24 mouse cellular contexts compared by ENCODE assay signal in the genomic region with DNA sequence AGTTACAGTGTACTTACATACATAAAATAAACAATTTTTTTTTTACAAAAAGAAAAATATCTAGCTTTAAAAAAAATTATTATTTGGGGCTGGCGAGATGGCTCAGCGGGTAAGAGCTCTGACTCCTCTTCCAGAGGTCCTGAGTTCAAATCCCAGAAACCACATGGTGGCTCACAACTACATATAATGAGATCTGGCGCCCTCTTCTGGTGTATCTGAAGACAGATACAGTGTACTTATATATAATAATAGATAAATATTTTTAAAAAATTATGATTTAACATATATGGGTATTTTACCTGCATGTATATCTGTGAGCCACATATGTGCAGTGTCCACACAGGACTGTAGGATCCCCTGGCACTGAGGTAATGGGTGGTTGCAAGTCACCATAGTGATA. TPM values are rescaled to one million over a fixed set of nuclear protein-coding genes. Genes with fewer than 3 reads are reported as not detected.
DNase-seq lines count a peak whose midpoint lies in the region; ATAC-seq and TF ChIP-seq lines count a peak whose summit lies in the region.
"Had no signal": no experiment of that assay in that cellular context is flagged by ENCODE, and none has a peak within 500 bp of the region (broad histone marks: within the 10 kb centered on the region; RNA-seq: fewer than 3 reads in every experiment).

No protein-coding gene starts in this region.

- H3K4me3 ChIP-seq in gastrocnemius, adult 2 months = no peak overlapping the region
- H3K4me3 ChIP-seq in left cerebral cortex, adult 2 months = no peak overlapping the region
- no peak overlapping the region for H3K4me3 ChIP-seq in midbrain, postnatal 0 days (ENCODE audit: low read depth, low read length)
- no peak overlapping the region for H3K4me3 ChIP-seq in midbrain, embryonic 14.5 days (replicated peaks; ENCODE audit: low read depth, low read length)
- H3K4me3 ChIP-seq: embryonic facial prominence, embryonic 12.5 days; erythroblast, embryonic 14.5 days; forebrain, embryonic 15.5 days; heart, embryonic 12.5 days; hindbrain, embryonic 13.5 days; liver, embryonic 13.5 days; neural tube, embryonic 13.5 days had no signal

- no peak for DNase-seq in gastrocnemius, adult 2 months
- DNase-seq in gastrocnemius, postnatal 14 days = no peak
- no peak for DNase-seq in left cerebral cortex, adult 2 months (ENCODE audit: extremely low spot score in 1 of 2, low spot score in 2 of 2)
- no peak for DNase-seq in left cerebral cortex, postnatal 25 days (ENCODE audit: low spot score in 2 of 2)
- DNase-seq in midbrain, postnatal 0 days (ENCODE audit: low spot score) = no peak
- no peak for DNase-seq in midbrain, embryonic 14.5 days
- DNase-seq in splenic B cell, adult 2 months (ENCODE audit: low read depth, low spot score) = peak; percentile 68
- no peak for DNase-seq in cerebellum, adult 9-11 months
- DNase-seq: adrenal gland, adult 2 months; cerebellum, adult 9-10 months; heart, postnatal 14 days; liver, embryonic 13.5 days had no signal

- no peaks in the 10 kb centered on the region for H3K9me3 ChIP-seq in midbrain, postnatal 0 days (ENCODE audit: low read length)
- no peaks in the 10 kb centered on the region for H3K9me3 ChIP-seq in midbrain, embryonic 14.5 days (ENCODE audit: control insufficient read depth, low read length)
- H3K9me3 ChIP-seq: embryonic facial prominence, embryonic 12.5 days; forebrain, embryonic 15.5 days; heart, embryonic 12.5 days; hindbrain, embryonic 13.5 days; liver, embryonic 13.5 days; neural tube, embryonic 13.5 days had no signal

- 83% methylated on average over 3 of the region's 3 CpGs for WGBS in midbrain, postnatal 0 days
- WGBS in midbrain, embryonic 14.5 days = 88% methylated on average over 3 of the region's 3 CpGs

- TF ChIP-seq CTCF in gastrocnemius, adult 2 months (IDR thresholded peaks at IDR 0.05) = peak; percentile 46
- peak; percentile 46 for TF ChIP-seq CTCF in left cerebral cortex, adult 2 months (IDR thresholded peaks at IDR 0.05)
- TF ChIP-seq CTCF in midbrain, postnatal 0 days (IDR thresholded peaks at IDR 0.05) = peak; percentile 25

- no peak overlapping the region for H3K9ac ChIP-seq in midbrain, postnatal 0 days (replicated peaks; ENCODE audit: low read length, poor library complexity, severe bottlenecking)
- H3K9ac ChIP-seq in midbrain, embryonic 14.5 days (replicated peaks; ENCODE audit: low read length) = no peak overlapping the region
- H3K9ac ChIP-seq: embryonic facial prominence, embryonic 12.5 days; forebrain, embryonic 15.5 days; heart, embryonic 12.5 days; hindbrain, embryonic 13.5 days; liver, embryonic 13.5 days; neural tube, embryonic 13.5 days had no signal

- no peaks in the 10 kb centered on the region for H3K27me3 ChIP-seq in midbrain, postnatal 0 days (ENCODE audit: insufficient read depth, low read length)
- H3K27me3 ChIP-seq in midbrain, embryonic 14.5 days (ENCODE audit: control insufficient read depth, insufficient read depth, low read length) = no peaks in the 10 kb centered on the region
- H3K27me3 ChIP-seq in splenic B cell, adult 2 months (ENCODE audit: control insufficient read depth, insufficient read depth, low read length, poor library complexity, severe bottlenecking) = no peaks in the 10 kb centered on the region
- H3K27me3 ChIP-seq: embryonic facial prominence, embryonic 12.5 days; forebrain, embryonic 15.5 days; heart, embryonic 12.5 days; hindbrain, embryonic 13.5 days; liver, embryonic 13.5 days; neural tube, embryonic 13.5 days had no signal

- no peak for ATAC-seq in midbrain, postnatal 0 days (ENCODE audit: low FRiP score)
- ATAC-seq in midbrain, embryonic 14.5 days (ENCODE audit: low FRiP score, low TSS enrichment) = no peak
- ATAC-seq: forebrain, embryonic 15.5 days had no signal

- no peaks in the 10 kb centered on the region for H3K4me1 ChIP-seq in midbrain, postnatal 0 days (ENCODE audit: insufficient read depth, low read length)
- peaks cover 15% of the 10 kb centered on the region for H3K4me1 ChIP-seq in midbrain, embryonic 14.5 days (ENCODE audit: control insufficient read depth, insufficient read depth, low read length)

- H3K4me2 ChIP-seq in midbrain, postnatal 0 days (ENCODE audit: low read depth, low read length, poor library complexity, severe bottlenecking) = no peak overlapping the region
- H3K4me2 ChIP-seq in midbrain, embryonic 14.5 days (ENCODE audit: low read length) = no peak overlapping the region
- H3K4me2 ChIP-seq: embryonic facial prominence, embryonic 12.5 days; forebrain, embryonic 15.5 days; heart, embryonic 12.5 days; hindbrain, embryonic 13.5 days; liver, embryonic 13.5 days; midbrain, embryonic 11.5 days; neural tube, embryonic 13.5 days had no signal

- H3K27ac ChIP-seq in gastrocnemius, adult 2 months = no peak overlapping the region
- H3K27ac ChIP-seq in left cerebral cortex, adult 2 months = no peak overlapping the region
- no peak overlapping the region for H3K27ac ChIP-seq in midbrain, postnatal 0 days (ENCODE audit: low read depth, low read length)
- H3K27ac ChIP-seq in midbrain, embryonic 14.5 days (replicated peaks; ENCODE audit: low read depth, low read length) = no peak overlapping the region
- H3K27ac ChIP-seq: embryonic facial prominence, embryonic 12.5 days; forebrain, embryonic 15.5 days; hindbrain, embryonic 13.5 days; liver, embryonic 13.5 days; neural tube, embryonic 13.5 days had no signal

- H3K36me3 ChIP-seq in midbrain, postnatal 0 days (ENCODE audit: insufficient read depth, low read length) = no peaks in the 10 kb centered on the region
- peaks cover 12% of the 10 kb centered on the region; the same call in 1 of the 2 replicates for H3K36me3 ChIP-seq in midbrain, embryonic 14.5 days (ENCODE audit: control insufficient read depth, insufficient read depth, low read length)
- H3K36me3 ChIP-seq in splenic B cell, adult 2 months (ENCODE audit: control insufficient read depth, insufficient read depth, low read length, poor library complexity, severe bottlenecking) = peaks cover 3% of the 10 kb centered on the region

- intact Hi-C loops in gastrocnemius, adult 2 months (cut with DNase I) = no loop called here
- intact Hi-C loops in gastrocnemius, postnatal 14 days (cut with DNase I; ENCODE audit: low total_unique reads) = loop anchor here (10.0 kb wide), 2 partner anchors 89 to 309 kb away; no protein-coding TSS in a partner anchor
- intact Hi-C loops in left cerebral cortex, adult 2 months (cut with DNase I) = no loop called here
- intact Hi-C loops in left cerebral cortex, postnatal 25 days (cut with DNase I) = no loop called here

RNA-seq across cellular contexts. Expression of a gene that starts 3.2 kb away (rescaled TPM):
- 10 to 100 TPM in 1 of 2 experiments, 1 to 10 TPM in 1; 8.1 to 10.3 TPM for total RNA-seq in gastrocnemius, adult 2 months (2021)
- total RNA-seq in gastrocnemius, postnatal 14 days (2021) = 10 to 100 TPM; 13.6 to 14.0 TPM
- 10 to 100 TPM; 34.7 to 35.9 TPM for total RNA-seq in left cerebral cortex, adult 2 months (2021)
- total RNA-seq in left cerebral cortex, postnatal 25 days (2021) = 10 to 100 TPM; 38.8 to 39.3 TPM
- 29.7 and 33.7 TPM in 2 replicates for total RNA-seq in midbrain, postnatal 0 days (2014; rRNA removed)
- polyA plus RNA-seq in midbrain, postnatal 0 days (2015; fragmentation: Nextera tagmentation; extraction: Ambion mirVana) = 18.7 and 19.7 TPM in 2 replicates
- polyA plus RNA-seq in midbrain, embryonic 14.5 days (2014; fragmentation: Nextera tagmentation; extraction: Ambion mirVana) = 13.3 and 17.2 TPM in 2 replicates

RNA-seq across cellular contexts. Expression of a gene that starts 5.1 kb away (rescaled TPM):
- 10 to 100 TPM; 16.5 to 17.2 TPM for total RNA-seq in gastrocnemius, adult 2 months (2021)
- 10 to 100 TPM; 13.2 to 15.1 TPM for total RNA-seq in gastrocnemius, postnatal 14 days (2021)
- 10 to 100 TPM; 25.5 to 27.8 TPM for total RNA-seq in left cerebral cortex, adult 2 months (2021)
- total RNA-seq in left cerebral cortex, postnatal 25 days (2021) = 10 to 100 TPM; 24.2 to 26.3 TPM
- 27.4 and 34.1 TPM in 2 replicates for total RNA-seq in midbrain, postnatal 0 days (2014; rRNA removed)
- polyA plus RNA-seq in midbrain, postnatal 0 days (2015; fragmentation: Nextera tagmentation; extraction: Ambion mirVana) = 37.0 and 39.9 TPM in 2 replicates
- 53.9 and 58.2 TPM in 2 replicates for polyA plus RNA-seq in midbrain, embryonic 14.5 days (2014; fragmentation: Nextera tagmentation; extraction: Ambion mirVana)

RNA-seq across cellular contexts. Expression of a gene that starts 5.7 kb away (rescaled TPM):
- total RNA-seq in gastrocnemius, adult 2 months (2021) = 10 to 100 TPM; 44.2 to 44.9 TPM
- 10 to 100 TPM; 45.3 to 46.2 TPM for total RNA-seq in gastrocnemius, postnatal 14 days (2021)
- 10 to 100 TPM; 55.6 to 55.7 TPM for total RNA-seq in left cerebral cortex, adult 2 months (2021)
- 10 to 100 TPM; 49.8 to 54.5 TPM for total RNA-seq in left cerebral cortex, postnatal 25 days (2021)
- 92.6 and 105 TPM in 2 replicates for total RNA-seq in midbrain, postnatal 0 days (2014; rRNA removed)
- 129 and 137 TPM in 2 replicates for polyA plus RNA-seq in midbrain, postnatal 0 days (2015; fragmentation: Nextera tagmentation; extraction: Ambion mirVana)
- polyA plus RNA-seq in midbrain, embryonic 14.5 days (2014; fragmentation: Nextera tagmentation; extraction: Ambion mirVana) = 141 and 154 TPM in 2 replicates

RNA-seq across cellular contexts. Expression of a gene that starts 14.7 kb away (rescaled TPM):
- 10 to 100 TPM; 27.0 to 28.2 TPM for total RNA-seq in gastrocnemius, adult 2 months (2021)
- 10 to 100 TPM; 18.2 to 20.2 TPM for total RNA-seq in gastrocnemius, postnatal 14 days (2021)
- 10 to 100 TPM; 66.1 to 68.7 TPM for total RNA-seq in left cerebral cortex, adult 2 months (2021)
- total RNA-seq in left cerebral cortex, postnatal 25 days (2021) = 10 to 100 TPM; 54.3 to 64.3 TPM
- 66.3 and 77.1 TPM in 2 replicates for total RNA-seq in midbrain, postnatal 0 days (2014; rRNA removed)
- 128 and 129 TPM in 2 replicates for polyA plus RNA-seq in midbrain, postnatal 0 days (2015; fragmentation: Nextera tagmentation; extraction: Ambion mirVana)
- polyA plus RNA-seq in midbrain, embryonic 14.5 days (2014; fragmentation: Nextera tagmentation; extraction: Ambion mirVana) = 88.8 and 95.8 TPM in 2 replicates

RNA-seq across cellular contexts. Expression of a gene that starts 18.5 kb away (rescaled TPM):
- total RNA-seq in gastrocnemius, adult 2 months (2021) = not detected
- not detected for total RNA-seq in gastrocnemius, postnatal 14 days (2021)
- not detected for total RNA-seq in left cerebral cortex, adult 2 months (2021)
- total RNA-seq in left cerebral cortex, postnatal 25 days (2021) = 1 to 10 TPM in 1 of 2 experiments, not detected in 1; 1.4 TPM
- total RNA-seq in midbrain, postnatal 0 days (2014; rRNA removed) = not detected in 2 replicates
- polyA plus RNA-seq in midbrain, postnatal 0 days (2015; fragmentation: Nextera tagmentation; extraction: Ambion mirVana) = 2.2 TPM in 1 of 2 replicates, not detected in the other
- 1.7 TPM in 1 of 2 replicates, not detected in the other for polyA plus RNA-seq in midbrain, embryonic 14.5 days (2014; fragmentation: Nextera tagmentation; extraction: Ambion mirVana)
- total RNA-seq: adrenal gland, adult 2 months; heart, postnatal 14 days; layer of hippocampus, adult 8-10 months; left cerebral cortex, adult 8-10 months had no signal
- polyA plus RNA-seq: adrenal gland, adult 2 months; cortical plate, adult 2 months; embryonic facial prominence, embryonic 12.5 days; erythroblast, embryonic 14.5 days; heart, embryonic 12.5 days; intestine, embryonic 14.5 days; limb, embryonic 11.5 days; liver, embryonic 13.5 days had no signal
